Mouse (Mus musculus) midbrain, embryonic 14.5 days (tissue): ENCODE measurements at regions not wholly inside any gene's neighbourhood (a gene's known extent, or its start where the extent isn't known, plus 50 kb on each side); places are given as distances from the start of the nearest gene placed in this dataset.

Experiments used
- ATAC-seq: fragments of 200-750 bp; cut with Nextera tagmentation; 2 replicates; pipeline ENCODE4 v1.8.0; 2017; ENCODE audit warnings: moderate number of reproducible peaks, moderate library complexity; ENCODE audit not compliant: low FRiP score, low TSS enrichment
- DNase-seq: peaks from one replicate; pipeline ENCODE4 v3.0.0-alpha.2; 2015
- H3K27ac ChIP-seq: fragments of 300-500 bp; sonication (generic); replicated peaks from 2 replicates; pipeline ENCODE4 v1.5.1; 2014; ENCODE audit warnings: mild to moderate bottlenecking, low read depth, low read length, moderate library complexity
- H3K27me3 ChIP-seq: fragments of 300-500 bp; sonication (generic); 2 replicates; pipeline ENCODE4 v1.6.1; 2014; ENCODE audit warnings: low read length, control low read depth, mixed read lengths; ENCODE audit not compliant: control insufficient read depth, insufficient read depth
- H3K36me3 ChIP-seq: fragments of 300-500 bp; sonication (generic); 2 replicates; pipeline ENCODE4 v1.6.1; 2014; ENCODE audit warnings: low read length, control low read depth; ENCODE audit not compliant: control insufficient read depth, insufficient read depth
- H3K4me1 ChIP-seq: fragments of 300-500 bp; sonication (generic); 2 replicates; pipeline ENCODE4 v1.6.1; 2014; ENCODE audit warnings: mild to moderate bottlenecking, antibody characterized with exemption, low read length, control low read depth; ENCODE audit not compliant: control insufficient read depth, insufficient read depth
- H3K4me2 ChIP-seq: fragments of 300-500 bp; sonication (generic); 2 replicates; pipeline ENCODE4 v1.6.1; 2014; ENCODE audit warnings: mild to moderate bottlenecking, low read length, moderate library complexity
- H3K4me3 ChIP-seq: fragments of 300-500 bp; sonication (generic); replicated peaks from 2 replicates; pipeline ENCODE4 v1.5.1; 2014; ENCODE audit warnings: low read depth, low read length
- H3K9ac ChIP-seq: fragments of 300-500 bp; sonication (generic); replicated peaks from 2 replicates; pipeline ENCODE4 v1.6.1; 2014; ENCODE audit warnings: mild to moderate bottlenecking, low read length, moderate library complexity
- H3K9me3 ChIP-seq: fragments of 300-500 bp; sonication (generic); 2 replicates; pipeline ENCODE4 v1.6.1; 2016; ENCODE audit warnings: low read length, control low read depth, mixed read lengths; ENCODE audit not compliant: control insufficient read depth
- WGBS: fragments of 180-500 bp; shearing (Covaris S2); extraction: QIAGEN DNeasy Blood & Tissue Kit; methylation state at CpG from one replicate; pipeline ENCODE4 v1.1.7; 2014; 5-methylcytosine and 5-hydroxymethylcytosine counted together

DNA sequence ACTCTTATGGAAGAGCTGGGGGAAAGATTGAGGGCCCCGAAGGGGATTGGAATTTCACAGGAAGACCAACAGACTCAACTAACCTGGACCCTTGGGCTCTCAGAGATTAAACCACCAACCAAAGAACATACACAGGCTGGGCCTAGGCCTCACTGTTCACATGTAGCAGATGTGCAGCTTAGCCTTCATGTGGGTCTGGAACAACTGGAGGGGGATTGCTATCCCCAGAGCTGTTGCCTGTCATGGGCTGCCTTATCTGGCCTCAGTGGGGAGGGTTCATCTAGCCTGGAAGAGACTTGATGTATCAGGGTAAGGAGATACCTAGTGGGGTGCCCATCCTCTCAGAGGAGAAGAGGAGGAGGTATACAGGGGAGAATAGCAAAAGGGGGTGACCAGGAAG, 103.2 kb upstream of the Vangl1 start:
- H3K4me1 ChIP-seq: no peaks in the 10 kb centered on the region
- DNase-seq (no peak), ATAC-seq (no peak)
- H3K4me2 ChIP-seq: no peak overlapping the region
- WGBS: 87% methylated on average over 1 of the region's 1 CpGs
- no peaks in the 10 kb centered on the region for H3K36me3 ChIP-seq
- H3K9ac ChIP-seq: no peak overlapping the region
- no peak overlapping the region for H3K27ac ChIP-seq
- H3K9me3 ChIP-seq: no peaks in the 10 kb centered on the region
- no peaks in the 10 kb centered on the region for H3K27me3 ChIP-seq
- H3K4me3 ChIP-seq: no peak overlapping the region

DNA sequence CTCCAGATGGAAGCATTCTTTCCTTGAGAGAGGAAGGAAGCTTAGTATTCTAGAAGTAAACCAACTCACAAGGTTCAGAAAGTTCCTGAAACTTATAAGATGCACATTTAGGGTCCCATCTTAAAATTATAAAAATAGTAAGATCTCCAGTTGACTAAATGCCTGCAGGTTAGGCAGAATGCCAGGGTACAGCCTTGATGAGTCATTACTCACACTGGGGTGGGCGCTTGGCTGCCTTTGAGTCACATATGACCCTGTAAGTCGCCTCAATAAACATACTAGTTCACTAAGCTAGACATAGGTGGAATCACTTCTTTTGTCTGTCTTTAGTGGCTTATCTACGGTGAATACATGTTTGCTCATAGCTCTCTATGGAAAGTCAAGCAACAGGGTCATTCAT, 87.9 kb upstream of the Vangl1 start:
- 81% methylated on average over 3 of the region's 3 CpGs for WGBS
- H3K36me3 ChIP-seq: no peaks in the 10 kb centered on the region

DNA sequence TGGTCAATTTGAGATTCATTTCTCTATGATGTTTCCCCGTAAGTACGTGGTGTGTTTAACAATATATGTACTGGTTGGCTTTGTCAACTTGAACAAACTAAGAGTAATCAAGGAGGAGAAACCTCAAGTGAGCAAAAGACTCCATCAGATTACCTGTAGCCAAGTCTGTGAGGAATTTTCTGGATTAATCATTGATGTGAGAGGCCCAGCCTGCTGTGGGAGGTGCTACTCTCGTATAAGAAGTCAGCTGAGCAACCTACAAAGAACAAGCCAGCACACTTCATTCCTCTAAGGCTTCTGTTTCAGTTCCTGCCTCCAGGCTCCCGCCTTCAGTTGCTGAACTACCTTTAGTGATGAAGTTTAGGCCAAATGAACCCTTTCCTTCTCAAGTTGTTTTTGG, 77.5 kb upstream of the Vangl1 start:
- Histone ChIP-seq H3K4me3 (no peak overlapping the region), H3K9ac (no peak overlapping the region), H3K27me3 (no peaks in the 10 kb centered on the region), H3K4me2 (no peak overlapping the region), H3K27ac (no peak overlapping the region), H3K9me3 (no peaks in the 10 kb centered on the region), H3K4me1 (no peaks in the 10 kb centered on the region), H3K36me3 (no peaks in the 10 kb centered on the region)
- DNase-seq: no peak
- 88% methylated on average over 4 of the region's 4 CpGs for WGBS
- no peak for ATAC-seq

More for the DNA sequence above, 87.9 kb upstream of the Vangl1 start:
- Histone ChIP-seq H3K4me3 (no peak overlapping the region), H3K9me3 (peaks cover 2% of the 10 kb centered on the region; the same call in 1 of the 2 replicates), H3K27me3 (no peaks in the 10 kb centered on the region), H3K4me2 (no peak overlapping the region), H3K4me1 (no peaks in the 10 kb centered on the region), H3K27ac (no peak overlapping the region), H3K9ac (no peak overlapping the region)
- ATAC-seq (no peak), DNase-seq (no peak)

DNA sequence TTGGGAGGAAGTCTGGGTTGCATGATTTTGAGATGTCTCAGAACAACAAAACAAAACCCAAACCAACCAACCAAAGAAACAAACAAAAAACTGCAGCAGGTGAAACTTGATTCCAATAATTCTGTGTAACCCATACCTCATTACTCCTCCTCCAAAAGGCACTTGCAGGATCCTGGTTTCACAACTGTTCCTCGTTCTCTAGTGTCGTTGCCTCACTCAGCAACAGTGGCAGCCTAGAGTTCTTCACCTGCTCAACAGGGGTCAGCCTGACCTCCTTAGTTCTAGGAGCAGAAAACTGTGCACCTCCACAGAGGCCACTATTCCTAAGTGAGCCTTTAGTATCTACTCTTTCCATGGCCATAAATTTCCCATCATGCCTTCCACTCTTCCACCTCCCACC, 72.3 kb upstream of the Vangl1 start:
- DNase-seq (no peak), ATAC-seq (no peak)
- Histone ChIP-seq H3K9me3 (no peaks in the 10 kb centered on the region), H3K4me3 (no peak overlapping the region), H3K27me3 (no peaks in the 10 kb centered on the region), H3K9ac (no peak overlapping the region), H3K27ac (no peak overlapping the region), H3K4me2 (no peak overlapping the region), H3K4me1 (no peaks in the 10 kb centered on the region), H3K36me3 (no peaks in the 10 kb centered on the region)
- WGBS: 89% methylated on average over 2 of the region's 2 CpGs

GRCm38 (mm10) chr3:102276283-102276682, 71.8 kb upstream of the Vangl1 start:
- H3K9me3 ChIP-seq: no peaks in the 10 kb centered on the region
- no peak overlapping the region for H3K4me2 ChIP-seq
- H3K27ac ChIP-seq: no peak overlapping the region
- H3K4me3 ChIP-seq: no peak overlapping the region
- 91% methylated on average over 2 of the region's 2 CpGs for WGBS
- H3K36me3 ChIP-seq: no peaks in the 10 kb centered on the region
- no peaks in the 10 kb centered on the region for H3K27me3 ChIP-seq
- H3K9ac ChIP-seq: no peak overlapping the region
- ATAC-seq: no peak
- no peaks in the 10 kb centered on the region for H3K4me1 ChIP-seq
- no peak for DNase-seq

DNA sequence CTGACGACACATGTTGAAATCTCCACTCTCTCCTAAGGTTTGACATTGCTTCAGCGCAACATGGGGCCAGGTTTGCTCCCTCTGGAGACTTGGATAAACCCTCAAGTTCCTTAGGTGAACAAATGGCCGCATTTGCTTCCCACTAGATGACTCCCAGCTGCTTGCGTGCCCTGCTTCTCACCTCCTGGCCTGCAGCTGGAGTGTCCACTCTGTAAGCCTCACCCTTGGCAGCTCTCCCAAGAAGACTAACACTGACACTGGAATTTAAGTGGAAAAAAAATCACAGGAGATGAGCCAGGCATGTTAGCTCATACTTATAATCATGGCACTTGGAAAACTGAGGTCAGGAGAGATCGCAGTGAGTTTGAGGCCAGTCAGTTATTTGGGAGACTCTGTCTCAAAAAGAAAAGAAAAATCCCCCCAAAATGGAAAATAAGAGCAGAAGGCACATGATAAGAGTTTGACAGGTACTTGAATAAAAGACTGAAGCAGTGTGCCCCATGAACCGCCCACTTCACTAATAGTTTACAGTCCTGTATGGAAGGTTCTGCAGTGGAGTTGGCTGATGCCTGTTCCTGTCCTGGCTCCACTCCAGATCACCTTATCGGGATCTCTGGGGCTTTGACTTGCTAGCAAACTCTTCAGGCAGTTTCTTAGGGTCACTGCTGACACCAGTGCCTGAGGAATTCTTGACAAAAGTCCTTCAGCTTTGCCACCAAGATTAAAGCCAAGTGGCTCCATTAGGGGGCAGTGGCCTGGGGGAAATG, 70.9 kb upstream of the Vangl1 start:
- Histone ChIP-seq H3K4me2 (no peak overlapping the region), H3K27me3 (no peaks in the 10 kb centered on the region), H3K27ac (no peak overlapping the region), H3K4me3 (no peak overlapping the region), H3K9ac (no peak overlapping the region), H3K36me3 (no peaks in the 10 kb centered on the region), H3K9me3 (no peaks in the 10 kb centered on the region), H3K4me1 (no peaks in the 10 kb centered on the region)
- WGBS: 88% methylated on average over 7 of the region's 7 CpGs
- ATAC-seq (no peak), DNase-seq (no peak)

DNA sequence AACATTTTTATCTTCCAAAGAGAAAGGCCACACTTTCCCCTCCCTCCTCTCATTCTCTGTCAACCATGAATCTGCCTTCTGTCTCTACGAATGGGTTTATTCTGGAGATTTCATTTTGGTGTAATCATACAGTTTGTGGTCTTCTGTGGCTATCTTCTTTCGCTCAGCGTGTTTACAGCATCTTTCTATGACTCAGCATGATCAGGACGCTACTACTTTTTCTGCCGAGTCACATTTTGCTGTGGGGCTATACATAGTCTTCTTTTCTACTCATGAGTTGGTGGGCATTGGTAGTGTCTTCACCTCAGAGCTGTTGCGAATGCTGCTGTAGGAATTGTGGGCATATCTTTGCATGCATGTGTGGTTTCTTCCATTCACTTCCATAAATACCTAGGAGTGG, 66.3 kb upstream of the Vangl1 start:
- H3K9me3 ChIP-seq: no peaks in the 10 kb centered on the region

DNA sequence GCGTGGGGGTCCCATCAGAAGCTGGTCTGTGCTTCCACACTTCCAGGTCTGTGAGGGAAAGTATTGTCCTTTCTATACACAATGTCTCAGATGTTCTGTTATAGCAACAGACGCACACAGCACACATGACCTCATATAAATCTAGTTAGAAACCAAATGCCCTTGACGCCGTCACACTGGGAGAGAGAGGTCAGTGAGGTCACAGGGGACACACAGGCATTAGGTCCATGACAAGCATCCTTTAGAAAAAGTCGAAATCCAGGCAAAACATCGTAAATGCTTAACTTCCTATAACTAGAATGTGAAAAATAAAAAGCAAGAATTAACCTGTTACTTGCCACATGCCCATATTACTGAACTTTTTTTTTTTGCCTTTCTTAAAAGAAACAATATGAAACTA, 65.8 kb upstream of the Vangl1 start:
- no peak for ATAC-seq
- Histone ChIP-seq H3K4me2 (no peak overlapping the region), H3K9ac (no peak overlapping the region), H3K36me3 (no peaks in the 10 kb centered on the region), H3K27ac (no peak overlapping the region), H3K4me3 (no peak overlapping the region), H3K27me3 (no peaks in the 10 kb centered on the region), H3K4me1 (no peaks in the 10 kb centered on the region), H3K9me3 (no peaks in the 10 kb centered on the region)
- no peak for DNase-seq
- WGBS: 68% methylated on average over 6 of the region's 6 CpGs

More for the DNA sequence above, 66.3 kb upstream of the Vangl1 start:
- no peak for DNase-seq
- no peak overlapping the region for H3K9ac ChIP-seq
- no peaks in the 10 kb centered on the region for H3K36me3 ChIP-seq
- no peaks in the 10 kb centered on the region for H3K4me1 ChIP-seq
- H3K4me2 ChIP-seq: no peak overlapping the region
- H3K27me3 ChIP-seq: no peaks in the 10 kb centered on the region
- no peak overlapping the region for H3K27ac ChIP-seq
- WGBS: 94% methylated on average over 6 of the region's 6 CpGs
- H3K4me3 ChIP-seq: no peak overlapping the region
- ATAC-seq: no peak

- no peaks in the 10 kb centered on the region for H3K9me3 ChIP-seq
- 81% methylated on average over 9 of the region's 9 CpGs for WGBS
- no peak overlapping the region for H3K27ac ChIP-seq
- no peak overlapping the region for H3K4me3 ChIP-seq
- no peak overlapping the region for H3K4me2 ChIP-seq
- no peaks in the 10 kb centered on the region for H3K36me3 ChIP-seq
- ATAC-seq (no peak), DNase-seq (no peak)
- no peaks in the 10 kb centered on the region for H3K4me1 ChIP-seq
- H3K9ac ChIP-seq: no peak overlapping the region
- no peaks in the 10 kb centered on the region for H3K27me3 ChIP-seq
Measured at GRCm38 (mm10) chr3:102266136-102266535, 61.6 kb upstream of the Vangl1 start.
